Mouse (Mus musculus): ENCODE data around the gene Ankrd12. TPM values are rescaled to one million over a fixed set of nuclear protein-coding genes. Genes with fewer than 3 reads are reported as not detected.
A peak's percentile ranks its signal among the peaks of the same experiment; 100 is the strongest.
"Not testable (repeated sequence)": the region's sequence is repeated elsewhere in the genome, so short reads cannot be mapped to it uniquely, and the experiment has no call there.

The Ankrd12 gene
- total and polyA plus RNA-seq, 2 experiments from 2014 or later, result 37.2 to 171 TPM

- ATAC-seq (no peak), DNase-seq (ENCODE audit: low spot score) (no peak)
- H3K9ac ChIP-seq (replicated peaks; ENCODE audit: low read length), result no peak overlapping the region
- no peaks in the 10 kb centered on the region for H3K9me3 ChIP-seq (ENCODE audit: low read length)
- H3K4me3 ChIP-seq (ENCODE audit: low read length), result no peak overlapping the region
- no peaks in the 10 kb centered on the region for H3K27me3 ChIP-seq (ENCODE audit: insufficient read depth, low read length)
- H3K36me3 ChIP-seq (ENCODE audit: insufficient read depth, low read length), result peaks cover 3% of the 10 kb centered on the region; the same call in 1 of the 2 replicates
- H3K4me1 ChIP-seq (ENCODE audit: insufficient read depth, low read length), result no peaks in the 10 kb centered on the region
- no peak overlapping the region for H3K4me2 ChIP-seq (ENCODE audit: low read depth, low read length)
- WGBS, result 100% methylated on average over 1 of the region's 1 CpGs
- no peak overlapping the region for H3K27ac ChIP-seq
- no peak for TF ChIP-seq CTCF (IDR thresholded peaks at IDR 0.05; ENCODE audit: low read depth)
Measured at GRCm38 (mm10) chr17:66085038-66085437, 8.1 kb upstream of the Ankrd12 start.

GRCm38 (mm10) chr17:66084486-66084885, 7.6 kb upstream of the Ankrd12 start:
- Histone ChIP-seq H3K9ac (replicated peaks; ENCODE audit: low read length) (no peak overlapping the region), H3K36me3 (ENCODE audit: insufficient read depth, low read length) (peaks cover 3% of the 10 kb centered on the region; the same call in 1 of the 2 replicates), H3K9me3 (ENCODE audit: low read length) (no peaks in the 10 kb centered on the region), H3K4me1 (ENCODE audit: insufficient read depth, low read length) (no peaks in the 10 kb centered on the region), H3K4me2 (ENCODE audit: low read depth, low read length) (no peak overlapping the region), H3K4me3 (ENCODE audit: low read length) (no peak overlapping the region), H3K27me3 (ENCODE audit: insufficient read depth, low read length) (no peaks in the 10 kb centered on the region), H3K27ac (no peak overlapping the region)
- no peak for DNase-seq (ENCODE audit: low spot score)
- no peak for ATAC-seq
- TF ChIP-seq CTCF (IDR thresholded peaks at IDR 0.05; ENCODE audit: low read depth), result peak; percentile 13; the same call in 1 of the 2 replicates
- 79% methylated on average over 1 of the region's 1 CpGs for WGBS

- Histone ChIP-seq H3K36me3 (ENCODE audit: insufficient read depth, low read length) (peaks cover 4% of the 10 kb centered on the region; the same call in 1 of the 2 replicates), H3K9me3 (ENCODE audit: low read length) (no peaks in the 10 kb centered on the region), H3K27ac (peak overlapping the region; percentile 98), H3K4me3 (ENCODE audit: low read length) (peak overlapping the region; percentile 95), H3K4me1 (ENCODE audit: insufficient read depth, low read length) (peaks cover 5% of the 10 kb centered on the region; the same call in 1 of the 2 replicates), H3K4me2 (ENCODE audit: low read depth, low read length) (peak overlapping the region; percentile 76), H3K9ac (replicated peaks; ENCODE audit: low read length) (peak overlapping the region; percentile 92), H3K27me3 (ENCODE audit: insufficient read depth, low read length) (no peaks in the 10 kb centered on the region)
- TF ChIP-seq CTCF (IDR thresholded peaks at IDR 0.05; ENCODE audit: low read depth), result no peak
- under 1% methylated on average over 23 of the region's 23 CpGs for WGBS
- no peak for DNase-seq (ENCODE audit: low spot score)
- no peak; the same call in 1 of the 2 replicates for ATAC-seq
Measured at GRCm38 (mm10) chr17:66077437-66077850, 555 bp upstream of the Ankrd12 start.

- Histone ChIP-seq H3K9me3 (ENCODE audit: low read length) (no peaks in the 10 kb centered on the region), H3K4me3 (ENCODE audit: low read length) (peak overlapping the region; percentile 95), H3K9ac (replicated peaks; ENCODE audit: low read length) (peak overlapping the region; percentile 92), H3K4me2 (ENCODE audit: low read depth, low read length) (peak overlapping the region; percentile 76), H3K27ac (peak overlapping the region; percentile 98), H3K36me3 (ENCODE audit: insufficient read depth, low read length) (peaks cover 4% of the 10 kb centered on the region; the same call in 1 of the 2 replicates), H3K4me1 (ENCODE audit: insufficient read depth, low read length) (peaks cover 5% of the 10 kb centered on the region; the same call in 1 of the 2 replicates), H3K27me3 (ENCODE audit: insufficient read depth, low read length) (no peaks in the 10 kb centered on the region)
- ATAC-seq (peak; percentile 83), DNase-seq (ENCODE audit: low spot score) (peak; percentile 75)
- TF ChIP-seq CTCF (IDR thresholded peaks at IDR 0.05; ENCODE audit: low read depth), result no peak
- under 1% methylated on average over 78 of the region's 95 CpGs for WGBS
Measured at GRCm38 (mm10) chr17:66076174-66076927, 538 bp downstream of the Ankrd12 start.

- Histone ChIP-seq H3K27me3 (ENCODE audit: insufficient read depth, low read length) (no peaks in the 10 kb centered on the region), H3K9ac (replicated peaks; ENCODE audit: low read length) (peak overlapping the region; percentile 92), H3K4me3 (ENCODE audit: low read length) (peak overlapping the region; percentile 95), H3K4me2 (ENCODE audit: low read depth, low read length) (peak overlapping the region; percentile 76), H3K4me1 (ENCODE audit: insufficient read depth, low read length) (peaks cover 5% of the 10 kb centered on the region; the same call in 1 of the 2 replicates), H3K27ac (peak overlapping the region; percentile 98), H3K36me3 (ENCODE audit: insufficient read depth, low read length) (peaks cover 4% of the 10 kb centered on the region; the same call in 1 of the 2 replicates), H3K9me3 (ENCODE audit: low read length) (no peaks in the 10 kb centered on the region)
- WGBS, result 4% methylated on average over 12 of the region's 12 CpGs
- TF ChIP-seq CTCF (IDR thresholded peaks at IDR 0.05; ENCODE audit: low read depth), result no peak
- no peak for DNase-seq (ENCODE audit: low spot score)
- ATAC-seq, result no peak
Measured at GRCm38 (mm10) chr17:66075827-66076173, 1.1 kb downstream of the Ankrd12 start.

- 89% methylated on average over 7 of the region's 7 CpGs for WGBS
- ATAC-seq, result no peak
Measured at GRCm38 (mm10) chr17:66073971-66074370, 2.9 kb downstream of the Ankrd12 start.

GRCm38 (mm10) chr17:66069036-66069435, 7.9 kb downstream of the Ankrd12 start:
- H3K9ac ChIP-seq (replicated peaks; ENCODE audit: low read length); H3K4me1 ChIP-seq (ENCODE audit: insufficient read depth, low read length); H3K27ac ChIP-seq; H3K4me3 ChIP-seq (ENCODE audit: low read length); ATAC-seq; H3K27me3 ChIP-seq (ENCODE audit: insufficient read depth, low read length); H3K4me2 ChIP-seq (ENCODE audit: low read depth, low read length); H3K9me3 ChIP-seq (ENCODE audit: low read length); H3K36me3 ChIP-seq (ENCODE audit: insufficient read depth, low read length); DNase-seq (ENCODE audit: low spot score): not testable (repeated sequence)
- WGBS, result 94% methylated on average over 2 of the region's 2 CpGs

More at GRCm38 (mm10) chr17:66073971-66074370, 2.9 kb downstream of the Ankrd12 start:
- no peak overlapping the region for H3K4me3 ChIP-seq (ENCODE audit: low read length)
- H3K27ac ChIP-seq, result no peak overlapping the region
- H3K4me1 ChIP-seq (ENCODE audit: insufficient read depth, low read length), result peaks cover 5% of the 10 kb centered on the region; the same call in 1 of the 2 replicates
- no peaks in the 10 kb centered on the region for H3K9me3 ChIP-seq (ENCODE audit: low read length)
- no peak for DNase-seq (ENCODE audit: low spot score)
- H3K9ac ChIP-seq (replicated peaks; ENCODE audit: low read length), result no peak overlapping the region
- H3K4me2 ChIP-seq (ENCODE audit: low read depth, low read length), result 0 out of 2 replicates have a peak overlapping the region, but pooled peaks have one; percentile 7
- no peaks in the 10 kb centered on the region for H3K36me3 ChIP-seq (ENCODE audit: insufficient read depth, low read length)
- no peaks in the 10 kb centered on the region for H3K27me3 ChIP-seq (ENCODE audit: insufficient read depth, low read length)
- TF ChIP-seq CTCF (IDR thresholded peaks at IDR 0.05; ENCODE audit: low read depth), result no peak
